Mouse (Mus musculus) liver, embryonic 15.5 days (tissue): ENCODE measurements at regions not wholly inside any gene's neighbourhood (a gene's known extent, or its start where the extent isn't known, plus 50 kb on each side); places are given as distances from the start of the nearest gene placed in this dataset.
"Not testable (repeated sequence)": the region's sequence is repeated elsewhere in the genome, so short reads cannot be mapped to it uniquely, and the experiment has no call there.

ENCODE experiments used
- ATAC-seq: fragments of 200-750 bp; cut with Nextera tagmentation; 2 replicates; pipeline ENCODE4 v1.8.0; 2017; ENCODE audit warnings: moderate number of reproducible peaks, mild to moderate bottlenecking, moderate library complexity; ENCODE audit not compliant: insufficient read depth
- H3K27ac ChIP-seq: fragments of 300-500 bp; sonication (generic); replicated peaks from 2 replicates; pipeline ENCODE4 v1.5.1; 2015; ENCODE audit warnings: mild to moderate bottlenecking, inconsistent platforms
- H3K27me3 ChIP-seq: fragments of 300-500 bp; sonication (generic); 2 replicates; pipeline ENCODE4 v1.6.1; 2015; ENCODE audit warnings: mild to moderate bottlenecking, inconsistent platforms
- H3K36me3 ChIP-seq: fragments of 300-500 bp; sonication (generic); replicated peaks from 2 replicates; pipeline ENCODE4 v1.6.1; 2015; ENCODE audit warnings: moderate library complexity, mild to moderate bottlenecking, inconsistent platforms
- H3K4me1 ChIP-seq: fragments of 300-500 bp; sonication (generic); replicated peaks from 2 replicates; pipeline ENCODE4 v1.6.1; 2015; ENCODE audit warnings: inconsistent platforms
- H3K4me2 ChIP-seq: fragments of 300-500 bp; sonication (generic); 2 replicates; pipeline ENCODE4 v1.6.1; 2015; ENCODE audit warnings: moderate library complexity, mild to moderate bottlenecking, inconsistent platforms
- H3K4me3 ChIP-seq: fragments of 300-500 bp; sonication (generic); replicated peaks from 2 replicates; pipeline ENCODE4 v1.5.1; 2015; ENCODE audit warnings: mild to moderate bottlenecking, inconsistent platforms
- H3K9ac ChIP-seq: fragments of 300-500 bp; sonication (generic); 2 replicates; pipeline ENCODE4 v1.6.1; 2015; ENCODE audit warnings: moderate library complexity, mild to moderate bottlenecking, inconsistent platforms
- H3K9me3 ChIP-seq: fragments of 300-500 bp; sonication (generic); replicated peaks from 2 replicates; pipeline ENCODE4 v1.6.1; 2016; ENCODE audit warnings: inconsistent platforms
- WGBS: fragments of 180-500 bp; shearing (Covaris S2); methylation state at CpG from one replicate; pipeline ENCODE4 v1.1.7; 2015; ENCODE audit warnings: mixed read lengths; ENCODE audit not compliant: insufficient replicate concordance; 5-methylcytosine and 5-hydroxymethylcytosine counted together

- no peaks in the 10 kb centered on the region for H3K27me3 ChIP-seq
- H3K9ac ChIP-seq = no peak overlapping the region
- no peaks in the 10 kb centered on the region for H3K4me1 ChIP-seq
- H3K4me2 ChIP-seq = no peak overlapping the region
- H3K9me3 ChIP-seq = no peaks in the 10 kb centered on the region
- ATAC-seq = no peak
- WGBS = 67% methylated on average over 22 of the region's 22 CpGs
- no peaks in the 10 kb centered on the region for H3K36me3 ChIP-seq
- no peak overlapping the region for H3K27ac ChIP-seq
- H3K4me3 ChIP-seq = no peak overlapping the region
These were observed 204.9 kb upstream of the Intu start for GRCm38 (mm10) chr3:40325872-40326803.

DNA sequence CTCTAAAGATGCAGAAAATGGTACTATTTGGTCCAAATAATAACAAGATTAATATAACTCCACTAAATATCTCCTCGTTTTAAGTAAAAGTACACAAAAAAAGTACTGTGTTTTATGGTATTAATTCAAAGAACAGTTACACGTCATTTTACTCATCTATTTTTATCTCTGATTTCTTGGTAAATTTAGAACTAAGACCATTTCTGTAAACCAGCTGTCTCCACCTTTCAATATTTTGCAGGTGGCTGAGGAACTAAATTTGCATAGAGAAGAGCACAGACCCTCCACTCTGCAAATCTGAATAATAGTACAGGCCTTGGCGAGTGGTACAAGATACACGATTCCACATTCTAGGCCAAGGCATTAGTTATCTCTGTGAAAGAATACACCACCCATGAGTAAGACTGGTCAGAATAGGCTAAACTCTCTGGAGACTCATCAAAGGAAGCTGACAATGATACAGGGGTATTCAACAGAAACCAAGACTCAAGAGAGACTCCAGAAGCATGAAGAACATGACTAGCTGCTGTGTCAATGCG, 191.5 kb upstream of the Intu start:
- H3K27ac ChIP-seq = no peak overlapping the region
- WGBS = 68% methylated on average over 5 of the region's 5 CpGs
- no peak for ATAC-seq
- no peaks in the 10 kb centered on the region for H3K36me3 ChIP-seq
- no peaks in the 10 kb centered on the region for H3K4me1 ChIP-seq
- no peaks in the 10 kb centered on the region for H3K27me3 ChIP-seq
- H3K9me3 ChIP-seq = no peaks in the 10 kb centered on the region
- H3K4me2 ChIP-seq = no peak overlapping the region
- H3K4me3 ChIP-seq = no peak overlapping the region
- H3K9ac ChIP-seq = no peak overlapping the region

DNA sequence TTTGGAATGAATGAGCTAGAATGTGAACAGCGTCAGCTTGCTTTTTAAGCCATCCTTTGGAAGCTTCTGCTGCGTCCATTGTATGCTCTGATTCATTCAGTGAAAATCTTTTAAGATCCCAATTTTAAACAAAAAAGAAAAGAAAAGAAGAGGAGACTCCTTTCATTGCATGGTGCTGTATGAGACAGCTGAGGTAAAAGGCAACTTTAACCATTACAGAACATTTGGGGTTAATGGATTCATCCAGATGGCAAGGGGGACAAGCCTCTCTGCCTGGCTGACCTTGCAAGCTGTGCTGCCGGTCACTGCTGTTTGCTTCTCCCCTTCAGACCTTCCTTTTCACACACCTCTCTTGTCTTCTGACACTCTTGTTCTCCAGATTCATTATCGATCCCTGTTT, 176.0 kb upstream of the Intu start:
- H3K36me3 ChIP-seq = no peaks in the 10 kb centered on the region
- H3K9me3 ChIP-seq = no peaks in the 10 kb centered on the region
- no peak overlapping the region for H3K27ac ChIP-seq
- no peak overlapping the region for H3K4me2 ChIP-seq
- H3K9ac ChIP-seq = no peak overlapping the region
- no peak for ATAC-seq
- no peaks in the 10 kb centered on the region for H3K27me3 ChIP-seq
- H3K4me1 ChIP-seq = no peaks in the 10 kb centered on the region
- WGBS = 67% methylated on average over 4 of the region's 4 CpGs
- H3K4me3 ChIP-seq = no peak overlapping the region

GRCm38 (mm10) chr3:40368421-40368820, 162.7 kb upstream of the Intu start:
- Histone ChIP-seq H3K27me3 (no peaks in the 10 kb centered on the region), H3K4me1 (no peaks in the 10 kb centered on the region), H3K27ac (no peak overlapping the region), H3K4me3 (no peak overlapping the region), H3K9me3 (no peaks in the 10 kb centered on the region), H3K36me3 (no peaks in the 10 kb centered on the region), H3K4me2 (no peak overlapping the region), H3K9ac (no peak overlapping the region)
- no peak for ATAC-seq
- 56% methylated on average over 4 of the region's 4 CpGs for WGBS

- no peak for ATAC-seq
- H3K4me1 ChIP-seq = no peaks in the 10 kb centered on the region
- no peak overlapping the region for H3K9ac ChIP-seq
- no peaks in the 10 kb centered on the region for H3K9me3 ChIP-seq
- H3K4me2 ChIP-seq = no peak overlapping the region
- no peaks in the 10 kb centered on the region for H3K27me3 ChIP-seq
- H3K4me3 ChIP-seq = no peak overlapping the region
- no peak overlapping the region for H3K27ac ChIP-seq
- no peaks in the 10 kb centered on the region for H3K36me3 ChIP-seq
- 44% methylated on average over 7 of the region's 7 CpGs for WGBS
These were observed 159.7 kb upstream of the Intu start for GRCm38 (mm10) chr3:40371411-40371810.

GRCm38 (mm10) chr3:40376220-40376619, 154.9 kb upstream of the Intu start:
- H3K36me3 ChIP-seq, H3K9me3 ChIP-seq, H3K27me3 ChIP-seq, ATAC-seq, H3K4me2 ChIP-seq, H3K4me3 ChIP-seq, H3K27ac ChIP-seq, H3K9ac ChIP-seq, H3K4me1 ChIP-seq: not testable (repeated sequence)

- no peak overlapping the region for H3K9ac ChIP-seq
- no peak overlapping the region for H3K27ac ChIP-seq
- WGBS = 58% methylated on average over 7 of the region's 7 CpGs
- H3K4me2 ChIP-seq = no peak overlapping the region
- no peak overlapping the region for H3K4me3 ChIP-seq
- no peaks in the 10 kb centered on the region for H3K27me3 ChIP-seq
- H3K36me3 ChIP-seq = no peaks in the 10 kb centered on the region
- no peaks in the 10 kb centered on the region for H3K4me1 ChIP-seq
- no peaks in the 10 kb centered on the region for H3K9me3 ChIP-seq
- ATAC-seq = no peak
These were observed 153.7 kb upstream of the Intu start for GRCm38 (mm10) chr3:40377416-40377815.

DNA sequence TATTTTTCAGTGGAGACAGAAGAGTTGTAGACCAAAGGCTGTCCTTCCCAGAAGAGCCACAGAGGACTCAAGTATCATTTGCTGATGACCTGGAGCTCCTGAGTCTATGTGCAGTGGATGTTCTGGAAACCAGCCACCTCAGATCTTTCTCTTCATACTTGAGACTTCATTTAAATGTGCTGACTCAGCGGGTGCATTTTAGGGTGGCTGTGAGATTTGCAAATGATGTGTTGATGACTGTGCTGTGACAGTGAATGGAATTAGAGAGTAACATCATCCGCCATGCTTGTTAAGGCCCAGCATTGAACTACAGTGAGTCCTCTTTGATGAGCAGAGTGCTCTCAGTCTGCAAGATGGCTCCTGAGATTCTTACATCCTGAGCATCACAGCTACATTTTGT, 152.0 kb upstream of the Intu start:
- no peaks in the 10 kb centered on the region for H3K4me1 ChIP-seq
- no peak overlapping the region for H3K4me3 ChIP-seq
- no peak overlapping the region for H3K9ac ChIP-seq
- H3K27me3 ChIP-seq = no peaks in the 10 kb centered on the region
- no peaks in the 10 kb centered on the region for H3K36me3 ChIP-seq
- no peaks in the 10 kb centered on the region for H3K9me3 ChIP-seq
- H3K4me2 ChIP-seq = no peak overlapping the region
- no peak overlapping the region for H3K27ac ChIP-seq
- no peak for ATAC-seq
- 59% methylated on average over 2 of the region's 2 CpGs for WGBS

- H3K27me3 ChIP-seq = no peaks in the 10 kb centered on the region
- no peaks in the 10 kb centered on the region for H3K36me3 ChIP-seq
- H3K4me2 ChIP-seq = no peak overlapping the region
- no peaks in the 10 kb centered on the region for H3K4me1 ChIP-seq
- H3K27ac ChIP-seq = no peak overlapping the region
- ATAC-seq = no peak
- no peak overlapping the region for H3K9ac ChIP-seq
- no peaks in the 10 kb centered on the region for H3K9me3 ChIP-seq
- H3K4me3 ChIP-seq = no peak overlapping the region
- 35% methylated on average over 6 of the region's 6 CpGs for WGBS
These were observed 139.5 kb upstream of the Intu start for GRCm38 (mm10) chr3:40391631-40392030.

DNA sequence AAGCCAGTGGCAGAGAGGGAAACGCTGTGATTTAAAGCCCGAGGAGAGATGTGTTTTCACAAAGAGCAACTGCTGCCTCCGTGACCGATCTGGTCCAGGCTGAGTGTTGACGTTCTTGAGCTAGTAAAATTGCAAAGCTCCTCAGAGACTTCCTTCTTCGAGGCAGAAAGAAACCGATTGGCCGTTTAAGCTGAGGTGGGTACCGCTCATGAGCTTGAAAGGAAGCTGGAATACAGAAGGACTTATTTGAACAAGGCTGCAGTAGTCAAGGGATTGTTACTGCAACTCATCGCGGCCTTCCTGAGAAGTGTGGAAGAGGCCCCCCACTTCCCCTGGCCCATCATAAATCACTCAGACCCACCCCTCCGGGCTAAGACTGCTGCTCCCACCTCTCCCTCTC, 132.9 kb upstream of the Intu start:
- no peak for ATAC-seq
- Histone ChIP-seq H3K4me2 (no peak overlapping the region), H3K27ac (no peak overlapping the region), H3K27me3 (no peaks in the 10 kb centered on the region), H3K36me3 (no peaks in the 10 kb centered on the region), H3K4me3 (no peak overlapping the region), H3K4me1 (no peaks in the 10 kb centered on the region), H3K9me3 (no peaks in the 10 kb centered on the region), H3K9ac (no peak overlapping the region)
- 25% methylated on average over 12 of the region's 12 CpGs for WGBS

GRCm38 (mm10) chr3:40403402-40403801, 127.7 kb upstream of the Intu start:
- Histone ChIP-seq H3K4me2 (no peak overlapping the region), H3K9me3 (no peaks in the 10 kb centered on the region), H3K27me3 (no peaks in the 10 kb centered on the region), H3K9ac (no peak overlapping the region), H3K4me3 (no peak overlapping the region), H3K4me1 (no peaks in the 10 kb centered on the region), H3K27ac (no peak overlapping the region), H3K36me3 (no peaks in the 10 kb centered on the region)
- 54% methylated on average over 4 of the region's 4 CpGs for WGBS
- no peak for ATAC-seq
